Mouse (Mus musculus): Measurements from ENCODE around the gene Sh3bp1. TPM values are rescaled to one million over a fixed set of nuclear protein-coding genes. Genes with fewer than 3 reads are reported as not detected.
"Not testable (repeated sequence)": the region's sequence is repeated elsewhere in the genome, so short reads cannot be mapped to it uniquely, and the experiment has no call there.

Sh3bp1 gene
- polyA plus RNA-seq, 1 experiment, result 39.5 TPM

DNA sequence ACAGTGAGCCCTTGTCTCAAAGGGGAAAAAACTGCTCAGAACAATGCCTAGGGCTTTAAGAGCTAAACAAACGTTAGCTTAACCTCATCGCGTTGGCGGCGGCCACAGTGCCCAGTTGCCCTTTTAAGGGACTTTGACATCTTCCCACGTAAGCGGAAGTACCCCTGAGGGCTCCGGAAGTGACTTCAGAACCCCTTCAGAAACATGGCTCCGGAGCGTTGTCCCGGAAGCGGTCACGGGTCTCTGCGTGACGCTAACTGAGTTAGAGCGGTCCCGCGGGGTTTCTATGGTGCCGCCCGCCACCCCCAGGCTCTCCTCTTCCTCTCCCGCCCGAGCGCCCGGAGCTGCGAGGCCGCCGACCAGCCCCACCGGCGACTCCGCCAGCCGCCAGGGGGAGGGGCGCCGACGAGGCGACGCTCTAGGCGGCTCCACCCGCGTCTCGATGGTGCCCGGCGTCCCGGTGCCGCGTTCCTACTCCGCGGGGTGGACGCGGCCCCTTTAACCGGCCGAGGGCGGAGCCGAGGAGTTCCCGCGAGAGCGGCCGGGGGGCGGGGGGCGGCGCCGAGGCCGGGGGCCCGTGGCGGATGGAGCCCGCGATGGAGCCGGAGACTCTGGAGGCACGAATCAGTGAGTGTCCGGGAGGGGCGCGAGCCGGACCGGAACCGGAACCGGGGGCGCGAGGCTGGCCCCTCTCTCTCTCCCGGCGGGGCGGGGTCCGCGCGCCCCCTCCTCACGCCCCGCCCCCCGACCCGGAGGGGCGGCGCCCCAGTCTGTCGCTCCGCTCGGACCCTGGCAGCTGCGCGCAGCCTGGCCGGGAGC lies 22.4 kb upstream of the Sh3bp1 start, which contains the start of gene Gga1:
Gga1 (plus strand) TSS at position 200 of the 819 bp plus-strand sequence.
- Histone ChIP-seq H3K27ac (ENCODE audit: insufficient read depth, low read length) (peak within 1 kb of the TSS; percentile 93), H3K4me1 (ENCODE audit: control insufficient read depth, insufficient read depth, low read length) (peaks cover 1% of the 10 kb centered on the region; the same call in 1 of the 2 replicates), H3K4me3 (ENCODE audit: insufficient read depth, low read length) (peak within 1 kb of the TSS; percentile 45)
- TF ChIP-seq POLR2A (IDR thresholded peaks at IDR 0.05; ENCODE audit: extremely low read depth, insufficient read depth, low read length) (peak; percentile 88), CTCF (IDR thresholded peaks at IDR 0.05; ENCODE audit: extremely low read depth, insufficient read depth, low read length) (no peak)

DNA sequence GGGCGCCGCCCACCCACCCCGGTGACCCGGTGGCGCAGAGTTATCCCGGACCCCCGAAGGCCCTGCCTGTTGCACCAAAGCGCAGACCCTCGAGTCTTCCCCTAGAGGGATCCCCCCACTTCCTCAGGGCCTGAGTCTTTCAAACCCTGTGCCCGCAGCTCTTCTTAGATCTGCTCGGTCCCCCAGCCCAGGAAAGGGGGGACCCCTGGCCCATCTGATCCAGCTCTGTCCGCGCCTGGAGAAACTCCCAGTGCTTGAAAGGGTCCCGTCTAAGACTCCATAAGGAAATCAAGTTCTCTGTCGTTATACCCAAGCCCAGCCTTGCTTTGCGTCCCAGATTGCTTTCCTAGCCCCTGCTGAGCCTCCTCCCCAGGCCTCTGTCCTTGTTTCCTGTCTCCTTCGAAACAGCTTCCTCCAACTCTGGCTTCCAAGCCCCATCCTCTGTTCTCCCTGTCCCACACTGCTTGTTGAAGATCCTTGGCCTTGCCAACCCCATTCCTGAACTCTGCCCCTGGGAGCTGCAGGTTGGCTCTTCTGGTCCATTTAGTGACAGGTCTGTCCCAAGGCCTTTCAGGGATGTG lies 21.7 kb upstream of the Sh3bp1 start:
- peaks cover 1% of the 10 kb centered on the region; the same call in 1 of the 2 replicates for H3K4me1 ChIP-seq (ENCODE audit: control insufficient read depth, insufficient read depth, low read length)
- H3K27ac ChIP-seq (ENCODE audit: insufficient read depth, low read length), result peak overlapping the region; percentile 48; the same call in 1 of the 2 replicates
- peak overlapping the region; percentile 45 for H3K4me3 ChIP-seq (ENCODE audit: insufficient read depth, low read length)
- TF ChIP-seq POLR2A (IDR thresholded peaks at IDR 0.05; ENCODE audit: extremely low read depth, insufficient read depth, low read length) (no peak), CTCF (IDR thresholded peaks at IDR 0.05; ENCODE audit: extremely low read depth, insufficient read depth, low read length) (no peak)

GRCm38 (mm10) chr15:78878792-78879516 lies 20.6 kb upstream of the Sh3bp1 start:
- H3K27ac ChIP-seq (ENCODE audit: insufficient read depth, low read length); H3K4me1 ChIP-seq (ENCODE audit: control insufficient read depth, insufficient read depth, low read length); H3K4me3 ChIP-seq (ENCODE audit: insufficient read depth, low read length): not testable (repeated sequence)

DNA sequence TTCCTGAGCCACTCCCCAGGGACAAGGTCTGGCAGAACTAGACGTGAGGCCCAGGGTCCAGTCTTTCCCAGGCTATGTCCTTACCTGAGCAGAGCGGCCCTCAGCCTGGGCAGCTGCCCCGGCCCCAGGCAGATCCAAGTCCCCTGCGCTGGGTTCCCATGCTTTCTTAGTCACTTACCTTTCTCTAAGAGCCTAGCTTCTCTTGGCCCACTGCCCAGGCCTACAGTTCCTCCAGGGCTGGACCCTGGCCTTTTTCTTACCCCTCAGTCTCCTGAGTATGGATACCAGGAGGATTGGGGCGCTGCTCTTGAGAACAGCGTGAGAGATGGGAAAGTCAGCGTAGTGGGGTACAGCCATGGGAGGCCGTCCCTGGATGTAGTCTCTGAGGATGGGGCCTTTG lies 19.1 kb upstream of the Sh3bp1 start:
- Histone ChIP-seq H3K27ac (ENCODE audit: insufficient read depth, low read length) (no peak overlapping the region), H3K4me1 (ENCODE audit: control insufficient read depth, insufficient read depth, low read length) (peaks cover 1% of the 10 kb centered on the region; the same call in 1 of the 2 replicates), H3K4me3 (ENCODE audit: insufficient read depth, low read length) (no peak overlapping the region)
- TF ChIP-seq POLR2A (IDR thresholded peaks at IDR 0.05; ENCODE audit: extremely low read depth, insufficient read depth, low read length) (no peak), CTCF (IDR thresholded peaks at IDR 0.05; ENCODE audit: extremely low read depth, insufficient read depth, low read length) (no peak)

GRCm38 (mm10) chr15:78881828-78882227 lies 17.7 kb upstream of the Sh3bp1 start:
- TF ChIP-seq CTCF (IDR thresholded peaks at IDR 0.05; ENCODE audit: extremely low read depth, insufficient read depth, low read length), result no peak
- TF ChIP-seq POLR2A (IDR thresholded peaks at IDR 0.05; ENCODE audit: extremely low read depth, insufficient read depth, low read length), result no peak
- no peak overlapping the region for H3K4me3 ChIP-seq (ENCODE audit: insufficient read depth, low read length)
- H3K4me1 ChIP-seq (ENCODE audit: control insufficient read depth, insufficient read depth, low read length), result no peaks in the 10 kb centered on the region; the same call in 1 of the 2 replicates
- H3K27ac ChIP-seq (ENCODE audit: insufficient read depth, low read length), result no peak overlapping the region

GRCm38 (mm10) chr15:78889401-78889853 lies 10.1 kb upstream of the Sh3bp1 start:
- TF ChIP-seq CTCF (IDR thresholded peaks at IDR 0.05; ENCODE audit: extremely low read depth, insufficient read depth, low read length) (no peak), POLR2A (IDR thresholded peaks at IDR 0.05; ENCODE audit: extremely low read depth, insufficient read depth, low read length) (no peak)
- Histone ChIP-seq H3K4me3 (ENCODE audit: insufficient read depth, low read length) (no peak overlapping the region), H3K27ac (ENCODE audit: insufficient read depth, low read length) (no peak overlapping the region), H3K4me1 (ENCODE audit: control insufficient read depth, insufficient read depth, low read length) (no peaks in the 10 kb centered on the region)

DNA sequence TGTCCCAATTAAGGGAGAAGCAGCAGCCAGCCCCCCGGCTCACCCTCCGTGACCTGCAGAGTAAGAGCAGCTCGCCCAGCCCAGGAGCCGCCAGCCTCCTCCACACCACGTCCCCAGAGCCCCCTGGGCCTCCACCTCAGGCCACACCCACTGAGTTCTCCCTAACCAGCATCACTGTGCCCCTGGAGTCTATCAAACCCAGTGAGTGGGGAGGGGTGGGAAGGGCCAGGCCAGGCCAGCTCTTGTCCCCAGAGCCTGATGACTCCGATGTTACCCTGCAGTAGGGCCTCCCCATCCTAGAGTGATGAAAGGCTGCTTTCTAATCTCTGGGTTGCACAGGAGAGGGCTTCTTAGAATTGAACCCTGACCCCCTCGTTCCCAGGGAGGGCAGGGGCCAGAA lies 7.1 kb upstream of the Sh3bp1 start:
- no peak for TF ChIP-seq POLR2A (IDR thresholded peaks at IDR 0.05; ENCODE audit: extremely low read depth, insufficient read depth, low read length)
- no peak for TF ChIP-seq CTCF (IDR thresholded peaks at IDR 0.05; ENCODE audit: extremely low read depth, insufficient read depth, low read length)
- Histone ChIP-seq H3K4me3 (ENCODE audit: insufficient read depth, low read length) (no peak overlapping the region), H3K27ac (ENCODE audit: insufficient read depth, low read length) (no peak overlapping the region), H3K4me1 (ENCODE audit: control insufficient read depth, insufficient read depth, low read length) (no peaks in the 10 kb centered on the region)

GRCm38 (mm10) chr15:78894726-78895125 lies 4.8 kb upstream of the Sh3bp1 start:
- Histone ChIP-seq H3K27ac (ENCODE audit: insufficient read depth, low read length) (no peak overlapping the region), H3K4me1 (ENCODE audit: control insufficient read depth, insufficient read depth, low read length) (no peaks in the 10 kb centered on the region), H3K4me3 (ENCODE audit: insufficient read depth, low read length) (no peak overlapping the region)
- TF ChIP-seq CTCF (IDR thresholded peaks at IDR 0.05; ENCODE audit: extremely low read depth, insufficient read depth, low read length), result no peak
- TF ChIP-seq POLR2A (IDR thresholded peaks at IDR 0.05; ENCODE audit: extremely low read depth, insufficient read depth, low read length), result no peak

DNA sequence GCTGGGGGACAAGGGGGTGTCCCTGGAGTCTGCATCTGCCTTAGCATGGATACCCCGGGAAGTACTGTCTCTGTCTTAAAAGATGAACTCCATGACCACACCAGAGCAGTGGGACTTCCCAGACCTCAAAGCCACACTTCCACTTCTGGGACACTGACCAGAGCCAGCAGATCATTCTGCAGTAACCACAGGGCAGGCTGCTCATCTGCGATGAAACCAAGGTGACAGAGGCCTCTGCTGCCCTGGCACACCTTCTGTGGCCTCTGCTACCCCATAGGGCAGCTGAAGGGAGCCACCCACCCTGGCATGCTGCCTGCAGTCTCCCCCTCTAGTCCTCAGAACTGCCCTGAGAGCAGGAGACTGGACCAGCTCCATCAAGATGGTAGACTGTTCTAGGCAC lies 3.8 kb upstream of the Sh3bp1 start:
- H3K4me3 ChIP-seq (ENCODE audit: insufficient read depth, low read length), result no peak overlapping the region
- TF ChIP-seq CTCF (IDR thresholded peaks at IDR 0.05; ENCODE audit: extremely low read depth, insufficient read depth, low read length), result no peak
- no peak for TF ChIP-seq POLR2A (IDR thresholded peaks at IDR 0.05; ENCODE audit: extremely low read depth, insufficient read depth, low read length)
- H3K4me1 ChIP-seq (ENCODE audit: control insufficient read depth, insufficient read depth, low read length), result no peaks in the 10 kb centered on the region
- no peak overlapping the region for H3K27ac ChIP-seq (ENCODE audit: insufficient read depth, low read length)
